Mouse (Mus musculus) left cerebral cortex, adult 18-20 months (tissue): ENCODE measurements at regions not wholly inside any gene's neighbourhood (a gene's known extent, or its start where the extent isn't known, plus 50 kb on each side); places are given as distances from the start of the nearest gene placed in this dataset.

Experiments used
- DNase-seq, 2 experiments: peaks; one replicate each; pipeline ENCODE4 v3.0.0; 2021 to 2022; ENCODE audit warnings: low spot score in 2 of 2, mixed read lengths in 1 of 2
- microRNA-seq, 2 experiments: library from miRNA; unstranded; fragments of <30 nt; microRNA quantifications; one replicate each; pipeline ENCODE4 v1.2.0; 2021

DNA sequence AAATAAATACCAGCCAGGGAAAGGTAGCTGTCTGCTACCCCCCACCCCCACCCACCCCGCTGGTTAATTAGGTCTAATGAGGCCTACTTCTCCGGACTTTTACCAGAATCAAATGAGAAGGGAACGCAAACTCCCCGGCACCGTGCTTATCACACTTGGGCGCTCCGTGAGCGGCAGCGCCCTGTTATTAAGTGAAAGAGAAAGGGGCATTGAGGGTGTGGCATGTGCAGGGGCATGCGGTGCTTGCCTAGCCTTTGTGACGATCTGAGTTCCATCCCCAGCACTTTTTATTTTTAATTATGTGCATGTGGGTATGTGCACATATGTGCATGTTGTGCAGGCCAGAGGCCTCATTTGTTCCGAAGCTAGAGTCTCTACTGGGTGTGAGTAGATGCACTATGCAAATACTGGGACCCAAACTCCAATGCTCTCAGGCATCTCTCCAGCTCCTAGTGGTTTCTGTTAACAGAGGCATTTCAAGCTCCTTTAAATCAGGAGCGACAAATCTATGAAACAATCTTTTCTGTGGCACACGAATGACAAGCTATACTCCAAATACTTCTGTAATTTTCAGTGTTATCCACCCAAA, 57.8 kb upstream of the Peli1 start:
- DNase-seq = no peak

DNA sequence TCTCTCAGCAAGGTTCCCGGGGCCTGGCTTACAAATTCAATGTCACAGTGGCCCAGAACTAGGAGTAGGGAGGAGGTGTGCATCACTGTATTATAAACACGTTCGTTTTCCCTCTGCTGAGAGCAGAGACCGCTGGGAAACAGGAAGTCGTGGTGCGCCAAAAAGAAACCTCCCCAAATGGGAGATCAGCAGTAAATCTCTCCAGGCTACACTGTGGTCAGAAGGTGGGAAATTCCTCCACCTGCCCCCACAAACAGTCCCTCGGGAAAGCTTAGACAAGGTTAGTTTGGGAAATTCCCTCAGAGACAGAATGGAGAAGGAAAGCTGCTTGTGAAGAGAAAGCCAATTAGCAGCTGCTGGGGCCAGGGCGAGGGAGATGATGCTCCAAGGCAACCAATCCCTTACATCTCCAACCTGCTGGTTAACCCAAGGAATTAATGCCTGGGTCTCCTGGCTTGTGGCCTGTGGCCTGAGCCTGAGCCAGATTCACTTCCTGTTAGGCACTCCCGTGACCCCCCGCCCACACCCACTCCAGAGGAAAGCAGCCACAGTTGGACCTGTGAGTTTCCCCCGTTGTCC, 57.2 kb upstream of the Peli1 start:
- DNase-seq = peak in 1 of 2 experiments; percentile 21

DNA sequence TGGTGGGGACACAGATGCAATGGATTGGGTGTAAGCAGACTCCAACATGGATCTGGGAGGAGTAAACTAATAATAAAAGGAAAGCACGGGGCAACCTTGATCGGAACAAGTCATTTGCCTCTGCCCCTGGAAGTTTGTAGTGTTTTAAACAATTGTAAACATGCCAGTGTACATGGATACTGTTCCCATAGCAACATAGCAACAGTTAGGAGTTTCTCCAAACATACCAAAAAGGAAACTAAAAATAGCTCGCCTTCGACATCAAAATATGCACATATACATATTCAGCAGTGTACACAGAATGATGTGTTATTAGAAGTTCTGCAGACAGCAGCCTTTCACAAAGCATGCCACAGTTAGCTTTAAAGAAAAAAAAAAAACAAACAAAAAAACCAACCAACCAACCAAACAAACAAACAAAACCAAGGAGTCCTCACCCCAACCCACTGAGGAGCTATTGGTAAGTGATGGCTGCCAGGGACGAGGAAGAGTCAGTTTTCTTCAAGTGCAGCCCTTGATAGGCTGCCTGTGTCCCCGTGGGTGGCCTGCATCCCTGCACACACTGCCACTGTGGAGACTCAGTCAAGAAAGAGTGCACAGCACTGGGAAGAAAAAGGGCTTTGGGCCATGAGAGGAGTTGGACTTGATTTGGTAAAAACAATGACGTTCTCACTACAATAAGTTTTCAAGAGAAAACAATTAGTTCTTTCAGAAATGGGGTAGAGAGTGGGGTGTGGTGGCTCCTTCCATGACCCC, 54.8 kb upstream of the Peli1 start:
- no peak for DNase-seq

DNA sequence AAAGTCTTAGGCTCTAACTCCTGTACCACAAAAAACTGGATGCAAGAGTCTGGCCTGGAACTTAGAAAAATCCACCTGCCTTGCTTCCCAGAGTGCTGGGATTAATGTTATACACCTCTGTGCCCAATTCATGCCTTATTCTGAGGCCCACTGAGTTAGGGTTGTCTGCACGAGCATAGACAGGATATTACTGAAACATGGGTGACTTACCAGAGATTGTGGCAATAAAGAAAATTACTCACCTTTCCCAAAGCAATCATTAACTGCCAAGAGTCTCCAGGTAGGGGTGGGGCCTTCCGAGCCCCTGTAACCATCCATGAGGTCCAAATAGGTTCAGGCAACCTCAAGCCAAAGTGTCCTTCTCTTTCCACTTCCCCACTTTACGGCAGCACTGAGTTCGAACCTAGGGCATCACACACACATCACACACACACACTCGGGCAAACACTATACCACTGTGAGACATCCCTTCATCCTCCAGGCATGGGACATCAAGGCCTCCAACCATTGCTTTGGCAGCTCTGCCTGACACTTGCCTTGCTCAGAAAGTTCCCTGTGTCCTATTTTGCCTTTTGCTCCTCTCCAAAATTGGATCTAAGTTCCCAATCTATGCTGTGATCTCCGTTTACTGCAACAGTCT, 53.7 kb upstream of the Peli1 start:
- DNase-seq = no peak

DNA sequence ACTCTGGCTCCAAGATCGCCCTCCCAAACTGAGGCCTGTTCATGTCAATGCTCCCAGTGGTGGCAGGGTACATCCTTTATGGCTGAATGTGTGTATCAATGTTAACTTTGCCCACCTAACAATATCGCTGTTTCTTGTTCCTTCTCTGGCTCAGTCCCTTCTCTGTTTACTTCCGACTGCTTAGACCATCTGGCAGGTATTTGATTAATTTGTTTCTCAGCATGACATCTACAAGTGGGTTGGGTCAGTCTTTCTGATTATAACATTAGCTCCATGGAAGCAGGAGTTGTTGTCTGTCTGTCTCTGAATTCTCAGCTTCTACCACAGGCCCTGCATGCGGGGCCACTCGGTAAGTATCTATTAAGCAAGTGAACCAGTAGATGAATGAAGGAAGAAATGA, 49.9 kb upstream of the Peli1 start:
- no peak for DNase-seq

Small RNA genes in the stretch of these regions (microRNA-seq; reads per million reads assigned to microRNA genes)
- 0 reads per million in 2 experiments for gene Gm23681
